Mouse (Mus musculus) heart, postnatal 0 days (tissue): ENCODE measurements around the gene Sorcs2. TPM values are rescaled to one million over a fixed set of nuclear protein-coding genes. Genes with fewer than 3 reads are reported as not detected.

ENCODE experiments used
- ATAC-seq: fragments of 200-750 bp; cut with Nextera tagmentation; 2 replicates; pipeline ENCODE4 v1.8.0; 2017; ENCODE audit warnings: low read depth, moderate number of reproducible peaks, moderate library complexity; ENCODE audit not compliant: insufficient read depth
- DNase-seq: peaks from one replicate; pipeline ENCODE4 v3.0.0-alpha.2; 2016; ENCODE audit warnings: low spot score
- H3K27ac ChIP-seq: fragments of 300-500 bp; sonication (generic); 2 replicates; pipeline ENCODE4 v1.5.1; 2014; ENCODE audit warnings: low read depth, mild to moderate bottlenecking
- H3K27me3 ChIP-seq: fragments of 300-500 bp; sonication (generic); 2 replicates; pipeline ENCODE4 v1.6.1; 2014; ENCODE audit warnings: low read length, mixed read lengths; ENCODE audit not compliant: control insufficient read depth, insufficient read depth
- H3K36me3 ChIP-seq: fragments of 300-500 bp; sonication (generic); replicated peaks from 2 replicates; pipeline ENCODE4 v1.6.1; 2014; ENCODE audit warnings: low read length, mixed read lengths; ENCODE audit not compliant: control insufficient read depth, insufficient read depth
- H3K4me1 ChIP-seq: fragments of 300-500 bp; sonication (generic); 2 replicates; pipeline ENCODE4 v1.6.1; 2014; ENCODE audit warnings: antibody characterized with exemption; ENCODE audit not compliant: control insufficient read depth, insufficient read depth
- H3K4me2 ChIP-seq: fragments of 300-500 bp; sonication (generic); 2 replicates; pipeline ENCODE4 v1.6.1; 2014; ENCODE audit warnings: low read depth, mild to moderate bottlenecking, low read length, moderate library complexity
- H3K4me3 ChIP-seq: fragments of 300-500 bp; sonication (generic); 2 replicates; pipeline ENCODE4 v1.5.1; 2014; ENCODE audit warnings: low read depth, low read length
- H3K9ac ChIP-seq: fragments of 300-500 bp; sonication (generic); replicated peaks from 2 replicates; pipeline ENCODE4 v1.6.1; 2014; ENCODE audit warnings: low read depth, low read length, mixed read lengths
- H3K9me3 ChIP-seq: fragments of 300-500 bp; sonication (generic); replicated peaks from 2 replicates; pipeline ENCODE4 v1.6.1; 2016; ENCODE audit warnings: low read length; ENCODE audit not compliant: control insufficient read depth
- CTCF ChIP-seq: IDR thresholded peaks from 2 replicates; pipeline ENCODE4 v1.5.1; 2016; ENCODE audit warnings: antibody characterized with exemption, control low read depth, low read depth
- EP300 ChIP-seq: IDR thresholded peaks from 2 replicates; pipeline ENCODE4 v1.6.1; 2016; ENCODE audit warnings: antibody characterized with exemption, low read depth
- WGBS: fragments of 180-500 bp; shearing (Covaris S2); extraction: QIAGEN DNeasy Blood & Tissue Kit; methylation state at CpG from one replicate; pipeline ENCODE4 v1.1.7; 2014; 5-methylcytosine and 5-hydroxymethylcytosine counted together
- polyA plus RNA-seq: library from polyadenylated mRNA; unstranded; fragments of >200 nt; fragmentation: Nextera tagmentation; extraction: Ambion mirVana; gene quantifications from 2 replicates; pipeline ENCODE4 v1.2.1, GENCODE M21; 2015
- total RNA-seq: library from RNA; depleted of rRNA; stranded (reverse); fragments of >200 nt; gene quantifications from 2 replicates; pipeline ENCODE4 v1.2.3, GENCODE M21; 2014; ENCODE audit warnings: low replicate concordance

Gene Sorcs2
- total and polyA plus RNA-seq, 2 experiments from 2014 or later: 3.7 to 32.6 TPM

- TF ChIP-seq CTCF (no peak), EP300 (no peak)
- Histone ChIP-seq H3K4me3 (no peak overlapping the region), H3K4me1 (peaks cover 16% of the 10 kb centered on the region), H3K4me2 (no peak overlapping the region), H3K27me3 (no peaks in the 10 kb centered on the region), H3K36me3 (no peaks in the 10 kb centered on the region), H3K9ac (no peak overlapping the region), H3K9me3 (no peaks in the 10 kb centered on the region), H3K27ac (no peak overlapping the region)
- ATAC-seq (no peak), DNase-seq (no peak)
- WGBS: 78% methylated on average over 6 of the region's 6 CpGs
These were observed 231.5 kb downstream of the Sorcs2 start for GRCm38 (mm10) chr5:36166346-36167013.

GRCm38 (mm10) chr5:36165424-36166302, 232.3 kb downstream of the Sorcs2 start:
- Histone ChIP-seq H3K4me2 (no peak overlapping the region), H3K4me1 (peaks cover 16% of the 10 kb centered on the region), H3K27ac (no peak overlapping the region), H3K4me3 (no peak overlapping the region), H3K36me3 (no peaks in the 10 kb centered on the region), H3K27me3 (no peaks in the 10 kb centered on the region), H3K9ac (no peak overlapping the region), H3K9me3 (no peaks in the 10 kb centered on the region)
- WGBS: 83% methylated on average over 21 of the region's 21 CpGs
- ATAC-seq: no peak
- DNase-seq: no peak
- TF ChIP-seq EP300 (no peak), CTCF (no peak)

GRCm38 (mm10) chr5:36154879-36155485, 243.0 kb downstream of the Sorcs2 start:
- TF ChIP-seq EP300: no peak
- no peak for TF ChIP-seq CTCF
- no peaks in the 10 kb centered on the region for H3K36me3 ChIP-seq
- no peak overlapping the region for H3K27ac ChIP-seq
- H3K4me1 ChIP-seq: no peaks in the 10 kb centered on the region
- ATAC-seq: no peak
- no peaks in the 10 kb centered on the region for H3K27me3 ChIP-seq
- DNase-seq: no peak
- no peaks in the 10 kb centered on the region for H3K9me3 ChIP-seq
- H3K4me2 ChIP-seq: no peak overlapping the region
- 64% methylated on average over 8 of the region's 8 CpGs for WGBS
- H3K4me3 ChIP-seq: no peak overlapping the region
- H3K9ac ChIP-seq: no peak overlapping the region

GRCm38 (mm10) chr5:36153261-36153660, 244.7 kb downstream of the Sorcs2 start:
- Histone ChIP-seq H3K4me3 (no peak overlapping the region), H3K27ac (no peak overlapping the region), H3K4me1 (no peaks in the 10 kb centered on the region), H3K27me3 (no peaks in the 10 kb centered on the region), H3K36me3 (no peaks in the 10 kb centered on the region), H3K4me2 (no peak overlapping the region), H3K9ac (no peak overlapping the region), H3K9me3 (no peaks in the 10 kb centered on the region)
- ATAC-seq (no peak), DNase-seq (no peak)
- 55% methylated on average over 2 of the region's 2 CpGs for WGBS
- TF ChIP-seq EP300: no peak
- TF ChIP-seq CTCF: no peak

- no peaks in the 10 kb centered on the region for H3K27me3 ChIP-seq
- WGBS: 86% methylated on average over 8 of the region's 8 CpGs
- H3K4me1 ChIP-seq: no peaks in the 10 kb centered on the region
These were observed 246.9 kb downstream of the Sorcs2 start for GRCm38 (mm10) chr5:36151086-36151485.

More at GRCm38 (mm10) chr5:36151086-36151485, 246.9 kb downstream of the Sorcs2 start:
- ATAC-seq (no peak), DNase-seq (no peak)
- no peaks in the 10 kb centered on the region for H3K36me3 ChIP-seq
- TF ChIP-seq CTCF: no peak
- no peak for TF ChIP-seq EP300
- no peak overlapping the region for H3K4me2 ChIP-seq
- no peak overlapping the region for H3K27ac ChIP-seq
- H3K9me3 ChIP-seq: no peaks in the 10 kb centered on the region
- H3K4me3 ChIP-seq: no peak overlapping the region
- no peak overlapping the region for H3K9ac ChIP-seq
